Mouse (Mus musculus): ENCODE data around the gene Ctsk. TPM values are rescaled to one million over a fixed set of nuclear protein-coding genes. Genes with fewer than 3 reads are reported as not detected.
"Not testable (repeated sequence)": the region's sequence is repeated elsewhere in the genome, so short reads cannot be mapped to it uniquely, and the experiment has no call there.

Gene Ctsk
- total and polyA plus RNA-seq, 2 experiments from 2014 or later = 3.6 to 7.7 TPM

GRCm38 (mm10) chr3:95534927-95535326 lies 35.9 kb downstream of the Ctsk start:
- H3K9me3 ChIP-seq (ENCODE audit: low read length) = no peaks in the 10 kb centered on the region
- WGBS = 81% methylated on average over 1 of the region's 1 CpGs
- no peak for ATAC-seq (ENCODE audit: low FRiP score)
- H3K27ac ChIP-seq (ENCODE audit: low read depth, low read length) = no peak overlapping the region
- H3K4me2 ChIP-seq (ENCODE audit: low read depth, low read length, poor library complexity, severe bottlenecking) = no peak overlapping the region
- no peak overlapping the region for H3K9ac ChIP-seq (replicated peaks; ENCODE audit: low read length, poor library complexity, severe bottlenecking)
- H3K4me3 ChIP-seq (ENCODE audit: low read depth, low read length) = no peak overlapping the region
- TF ChIP-seq CTCF (IDR thresholded peaks at IDR 0.05) = no peak
- DNase-seq (ENCODE audit: low spot score) = no peak
- no peaks in the 10 kb centered on the region for H3K27me3 ChIP-seq (ENCODE audit: insufficient read depth, low read length)
- H3K36me3 ChIP-seq (ENCODE audit: insufficient read depth, low read length) = no peaks in the 10 kb centered on the region
- no peaks in the 10 kb centered on the region for H3K4me1 ChIP-seq (ENCODE audit: insufficient read depth, low read length)

- H3K27ac ChIP-seq (ENCODE audit: low read depth, low read length) = no peak overlapping the region
- no peaks in the 10 kb centered on the region for H3K9me3 ChIP-seq (ENCODE audit: low read length)
- no peak for ATAC-seq (ENCODE audit: low FRiP score)
- no peak overlapping the region for H3K9ac ChIP-seq (replicated peaks; ENCODE audit: low read length, poor library complexity, severe bottlenecking)
- H3K4me1 ChIP-seq (ENCODE audit: insufficient read depth, low read length) = no peaks in the 10 kb centered on the region
- DNase-seq (ENCODE audit: low spot score) = no peak
- H3K27me3 ChIP-seq (ENCODE audit: insufficient read depth, low read length) = no peaks in the 10 kb centered on the region
- H3K36me3 ChIP-seq (ENCODE audit: insufficient read depth, low read length) = no peaks in the 10 kb centered on the region
- 90% methylated on average over 10 of the region's 10 CpGs for WGBS
- no peak overlapping the region for H3K4me2 ChIP-seq (ENCODE audit: low read depth, low read length, poor library complexity, severe bottlenecking)
- TF ChIP-seq CTCF (IDR thresholded peaks at IDR 0.05) = no peak
- H3K4me3 ChIP-seq (ENCODE audit: low read depth, low read length) = no peak overlapping the region
Measured at GRCm38 (mm10) chr3:95538936-95539335, 39.9 kb downstream of the Ctsk start.

- no peak overlapping the region for H3K4me3 ChIP-seq (ENCODE audit: low read depth, low read length)
- DNase-seq (ENCODE audit: low spot score) (no peak), ATAC-seq (ENCODE audit: low FRiP score) (no peak)
- H3K27me3 ChIP-seq (ENCODE audit: insufficient read depth, low read length) = no peaks in the 10 kb centered on the region
- H3K4me1 ChIP-seq (ENCODE audit: insufficient read depth, low read length) = no peaks in the 10 kb centered on the region
- no peak overlapping the region for H3K4me2 ChIP-seq (ENCODE audit: low read depth, low read length, poor library complexity, severe bottlenecking)
- TF ChIP-seq CTCF (IDR thresholded peaks at IDR 0.05) = no peak
- H3K9me3 ChIP-seq (ENCODE audit: low read length) = no peaks in the 10 kb centered on the region
- WGBS = 90% methylated on average over 4 of the region's 4 CpGs
- no peak overlapping the region for H3K9ac ChIP-seq (replicated peaks; ENCODE audit: low read length, poor library complexity, severe bottlenecking)
- no peaks in the 10 kb centered on the region for H3K36me3 ChIP-seq (ENCODE audit: insufficient read depth, low read length)
- H3K27ac ChIP-seq (ENCODE audit: low read depth, low read length) = no peak overlapping the region
Measured at GRCm38 (mm10) chr3:95539837-95540236, 40.8 kb downstream of the Ctsk start.

- H3K9me3 ChIP-seq (ENCODE audit: low read length); H3K27ac ChIP-seq (ENCODE audit: low read depth, low read length); H3K36me3 ChIP-seq (ENCODE audit: insufficient read depth, low read length); H3K27me3 ChIP-seq (ENCODE audit: insufficient read depth, low read length); H3K4me1 ChIP-seq (ENCODE audit: insufficient read depth, low read length); ATAC-seq (ENCODE audit: low FRiP score); DNase-seq (ENCODE audit: low spot score); H3K4me2 ChIP-seq (ENCODE audit: low read depth, low read length, poor library complexity, severe bottlenecking); H3K4me3 ChIP-seq (ENCODE audit: low read depth, low read length); H3K9ac ChIP-seq (replicated peaks; ENCODE audit: low read length, poor library complexity, severe bottlenecking): not testable (repeated sequence)
- WGBS = 87% methylated on average over 2 of the region's 2 CpGs
Measured at GRCm38 (mm10) chr3:95541186-95541585, 42.1 kb downstream of the Ctsk start.

GRCm38 (mm10) chr3:95542171-95542570 lies 43.1 kb downstream of the Ctsk start:
- Histone ChIP-seq H3K27me3 (ENCODE audit: insufficient read depth, low read length) (no peaks in the 10 kb centered on the region), H3K36me3 (ENCODE audit: insufficient read depth, low read length) (no peaks in the 10 kb centered on the region), H3K4me3 (ENCODE audit: low read depth, low read length) (no peak overlapping the region), H3K9me3 (ENCODE audit: low read length) (no peaks in the 10 kb centered on the region), H3K27ac (ENCODE audit: low read depth, low read length) (no peak overlapping the region), H3K9ac (replicated peaks; ENCODE audit: low read length, poor library complexity, severe bottlenecking) (no peak overlapping the region), H3K4me2 (ENCODE audit: low read depth, low read length, poor library complexity, severe bottlenecking) (no peak overlapping the region), H3K4me1 (ENCODE audit: insufficient read depth, low read length) (no peaks in the 10 kb centered on the region)
- ATAC-seq (ENCODE audit: low FRiP score) (no peak), DNase-seq (ENCODE audit: low spot score) (no peak)
- TF ChIP-seq CTCF (IDR thresholded peaks at IDR 0.05) = no peak

- Histone ChIP-seq H3K4me3 (ENCODE audit: low read depth, low read length) (no peak overlapping the region), H3K36me3 (ENCODE audit: insufficient read depth, low read length) (no peaks in the 10 kb centered on the region), H3K27ac (ENCODE audit: low read depth, low read length) (no peak overlapping the region), H3K9ac (replicated peaks; ENCODE audit: low read length, poor library complexity, severe bottlenecking) (no peak overlapping the region), H3K27me3 (ENCODE audit: insufficient read depth, low read length) (no peaks in the 10 kb centered on the region), H3K4me2 (ENCODE audit: low read depth, low read length, poor library complexity, severe bottlenecking) (no peak overlapping the region), H3K9me3 (ENCODE audit: low read length) (no peaks in the 10 kb centered on the region), H3K4me1 (ENCODE audit: insufficient read depth, low read length) (no peaks in the 10 kb centered on the region)
- 76% methylated on average over 7 of the region's 7 CpGs for WGBS
- DNase-seq (ENCODE audit: low spot score) (no peak), ATAC-seq (ENCODE audit: low FRiP score) (no peak)
- TF ChIP-seq CTCF (IDR thresholded peaks at IDR 0.05) = no peak
Measured at GRCm38 (mm10) chr3:95542981-95543380, 43.9 kb downstream of the Ctsk start.

Measured in midbrain, postnatal 0 days (tissue).